Mouse (Mus musculus): ENCODE measurements around the gene 6430628N08Rik. TPM values are rescaled to one million over a fixed set of nuclear protein-coding genes. Genes with fewer than 3 reads are reported as not detected.
A peak's percentile ranks its signal among the peaks of the same experiment; 100 is the strongest.

Gene 6430628N08Rik
- total RNA-seq (2021): not detected
- long read RNA-seq: 0 reads

DNA sequence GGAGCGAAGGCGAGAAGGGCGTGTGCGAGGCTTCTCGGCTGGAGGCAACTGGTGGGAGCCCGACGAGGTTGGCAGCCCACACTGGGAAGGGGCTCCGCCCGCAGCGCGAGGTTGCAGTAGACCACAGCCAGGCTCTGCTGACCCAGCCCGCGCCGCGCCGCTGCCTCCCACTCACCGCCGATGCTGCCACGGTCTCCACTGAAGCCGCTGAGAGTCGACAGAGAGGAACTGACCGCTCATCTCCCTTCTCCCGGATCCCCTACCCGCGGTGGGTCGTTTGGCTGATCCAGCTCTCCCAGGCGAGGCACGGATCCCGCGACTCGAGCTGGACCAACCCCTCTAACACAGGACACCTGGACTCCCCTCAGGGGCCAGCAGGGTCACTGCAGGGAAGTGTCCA, at the start of gene 6430628N08Rik:
TSS of gene 6430628N08Rik (plus strand) at position 113 of the 400 bp plus-strand sequence.
- no peak for DNase-seq (ENCODE audit: low spot score in 2 of 2)

DNA sequence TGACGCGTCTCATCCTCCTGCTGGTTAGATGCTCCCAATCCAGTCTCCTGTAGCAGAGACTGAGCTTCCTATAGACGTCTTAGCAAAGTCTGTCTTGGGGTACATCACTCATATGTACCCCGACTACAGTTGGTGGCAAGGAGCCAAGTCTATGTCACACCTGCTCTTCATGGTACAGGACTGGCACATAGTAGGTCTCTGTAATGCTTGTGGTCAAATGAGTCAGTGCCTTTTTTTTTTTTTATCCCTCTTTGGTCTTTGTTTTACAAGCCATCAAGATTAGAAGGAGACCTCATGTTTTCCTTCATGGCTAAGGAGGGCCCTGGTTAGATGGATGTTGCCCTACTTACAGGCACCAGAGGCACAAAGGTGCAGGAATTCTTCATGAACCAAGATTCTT, 49.6 kb upstream of the 6430628N08Rik start:
- DNase-seq (ENCODE audit: low spot score in 2 of 2): no peak

DNA sequence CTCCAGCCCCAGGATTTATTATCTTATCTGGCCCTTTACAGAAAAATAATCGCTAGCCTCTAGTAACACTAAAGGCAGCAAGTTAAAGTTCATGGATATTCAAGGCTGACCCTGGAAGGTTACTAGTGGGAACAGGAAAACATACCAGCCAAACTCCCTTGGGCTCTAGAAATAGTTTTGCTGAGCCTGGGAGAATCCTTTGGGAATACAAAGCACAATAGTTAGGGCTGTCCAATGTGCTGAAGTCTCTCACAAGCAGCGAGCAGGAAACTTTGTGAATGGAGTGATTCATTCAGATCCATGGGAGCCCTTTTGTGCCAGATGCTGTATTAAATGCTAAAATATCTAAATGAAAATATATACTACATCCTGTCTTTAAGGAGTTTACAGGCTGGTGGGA, 43.8 kb upstream of the 6430628N08Rik start:
- DNase-seq (ENCODE audit: low spot score in 2 of 2): no peak

DNA sequence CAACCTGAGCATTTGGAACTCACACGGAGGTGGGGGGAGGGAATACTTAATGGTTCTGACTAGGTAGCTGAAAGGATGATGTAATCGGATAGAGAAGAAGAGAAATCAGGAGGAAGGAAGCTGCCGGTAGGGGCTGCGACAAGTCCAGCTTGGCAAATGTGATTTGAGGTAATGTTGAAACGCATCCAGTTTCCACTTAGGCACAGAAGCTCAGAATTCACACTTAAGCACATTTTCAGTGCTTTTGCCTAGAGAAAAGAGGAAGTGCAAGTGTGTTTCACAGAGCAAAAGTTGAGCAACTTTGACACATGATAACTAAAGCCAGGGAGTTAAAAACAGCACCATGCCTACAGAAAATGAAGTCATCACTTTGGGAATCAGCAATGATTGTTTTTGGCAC, 43.1 kb upstream of the 6430628N08Rik start:
- DNase-seq (ENCODE audit: low spot score in 2 of 2): no peak

DNA sequence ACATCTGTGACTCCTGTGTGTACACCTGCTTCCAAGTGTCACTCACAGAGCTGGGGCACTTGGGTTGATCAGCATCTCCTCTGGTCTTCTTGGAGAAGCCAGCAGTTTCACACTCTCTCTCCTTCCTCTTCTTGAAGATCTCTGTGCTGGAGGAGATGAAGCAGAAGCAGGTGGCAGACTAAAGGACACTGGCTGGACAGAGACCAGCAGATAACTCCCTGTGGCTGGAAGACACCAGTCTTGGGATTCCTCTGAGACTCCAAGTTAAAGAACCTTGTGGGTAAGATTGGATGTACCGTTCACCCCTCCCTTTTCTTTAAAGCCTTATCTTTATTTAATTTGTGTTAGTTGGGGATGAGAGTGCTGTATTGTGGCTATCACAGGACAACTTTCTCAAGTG, 42.4 kb upstream of the 6430628N08Rik start:
- no peak for DNase-seq (ENCODE audit: low spot score in 2 of 2)

DNA sequence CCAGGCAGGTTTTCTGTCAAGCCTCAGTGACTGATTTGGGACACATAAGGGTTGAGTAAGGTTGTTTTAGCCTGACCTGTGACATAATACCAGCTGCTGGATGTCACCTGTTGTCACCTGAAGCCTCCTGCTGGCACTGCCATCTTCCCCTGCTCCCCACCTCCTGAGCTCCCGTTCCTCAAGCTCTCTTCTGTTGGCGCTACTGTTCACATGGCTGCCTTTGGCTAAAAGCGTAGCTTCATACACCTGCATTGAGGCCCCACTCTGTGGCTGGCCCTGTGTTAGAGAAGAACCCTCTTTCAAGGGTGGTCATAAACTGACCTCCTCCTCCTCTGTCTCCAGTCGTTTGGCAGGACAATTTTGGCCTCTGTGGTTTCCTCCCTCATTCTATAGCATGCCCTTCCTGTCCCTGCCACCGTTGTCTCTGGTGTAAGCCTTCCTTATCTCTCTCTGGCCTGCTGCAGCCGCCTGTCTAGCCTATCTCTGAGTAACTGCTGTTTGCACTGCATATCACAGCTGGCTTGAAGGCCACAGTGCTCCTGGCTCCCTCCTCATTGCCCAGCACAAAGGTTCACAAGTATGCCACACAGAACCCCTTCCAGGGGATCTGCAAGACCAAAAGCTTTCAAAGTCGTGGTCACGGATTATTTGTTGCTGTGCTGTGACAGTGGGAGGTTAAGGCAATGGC, 41.3 kb upstream of the 6430628N08Rik start:
- DNase-seq (ENCODE audit: low spot score in 2 of 2): no peak

DNA sequence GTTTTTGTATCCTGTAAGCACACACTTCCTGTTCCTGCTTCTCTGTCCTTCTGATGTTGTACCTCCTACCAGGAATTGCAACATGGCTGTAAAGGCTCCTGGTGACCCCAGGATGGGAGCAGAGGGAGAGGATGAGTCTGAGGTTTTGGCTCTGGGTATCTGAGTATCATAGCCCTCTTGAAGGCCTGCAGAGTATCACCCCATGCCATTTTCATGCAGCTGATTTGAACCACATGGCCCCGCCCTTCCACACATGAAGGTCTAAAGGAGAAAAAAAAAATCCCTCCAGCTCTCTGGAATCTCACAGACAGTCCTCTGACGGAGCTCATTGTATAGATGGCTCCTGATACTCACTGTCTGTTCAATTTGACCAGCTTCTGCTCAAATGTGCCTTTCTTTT, 40.4 kb upstream of the 6430628N08Rik start:
- no peak for DNase-seq (ENCODE audit: low spot score in 2 of 2)

DNA sequence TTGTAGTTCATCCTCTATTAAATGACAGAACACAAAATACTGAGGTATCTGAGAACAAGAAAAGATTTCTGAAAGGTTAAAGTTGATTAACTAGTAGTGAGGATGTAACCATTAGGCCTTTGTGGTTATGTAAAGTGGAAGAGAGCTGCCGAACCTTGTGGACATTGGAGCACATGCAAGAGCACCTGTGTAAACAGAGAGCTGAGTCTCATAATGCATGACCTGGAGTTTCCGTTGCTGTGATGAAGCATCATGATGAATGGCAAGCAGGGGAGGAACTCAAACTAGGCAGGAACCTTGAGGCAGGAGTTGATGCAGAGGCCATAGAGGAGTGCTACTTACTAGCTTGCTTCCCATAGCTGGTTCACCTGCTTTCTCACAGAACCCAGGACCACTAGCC, 39.8 kb upstream of the 6430628N08Rik start:
- no peak for DNase-seq (ENCODE audit: low spot score in 2 of 2)

DNA sequence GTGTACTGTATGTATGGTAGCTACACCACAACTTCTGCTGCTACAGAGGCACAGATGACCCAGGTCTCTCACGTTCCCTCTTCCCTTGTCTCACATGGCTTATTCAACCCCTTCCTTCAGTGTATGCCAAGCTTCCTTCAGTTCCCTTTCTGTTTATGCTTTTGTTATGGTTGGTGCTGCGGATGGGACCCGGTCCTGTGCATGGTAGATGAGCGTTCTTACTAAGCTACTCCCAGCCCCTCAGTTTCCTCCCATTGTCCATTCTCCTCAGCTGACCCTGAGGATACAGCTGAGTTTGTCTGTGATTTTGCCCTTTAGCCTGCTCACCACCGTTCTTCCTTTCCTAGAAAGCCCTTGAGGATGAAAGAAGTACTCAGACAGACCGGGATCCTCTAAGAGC, 38.9 kb upstream of the 6430628N08Rik start:
- DNase-seq (ENCODE audit: low spot score in 2 of 2): no peak

DNA sequence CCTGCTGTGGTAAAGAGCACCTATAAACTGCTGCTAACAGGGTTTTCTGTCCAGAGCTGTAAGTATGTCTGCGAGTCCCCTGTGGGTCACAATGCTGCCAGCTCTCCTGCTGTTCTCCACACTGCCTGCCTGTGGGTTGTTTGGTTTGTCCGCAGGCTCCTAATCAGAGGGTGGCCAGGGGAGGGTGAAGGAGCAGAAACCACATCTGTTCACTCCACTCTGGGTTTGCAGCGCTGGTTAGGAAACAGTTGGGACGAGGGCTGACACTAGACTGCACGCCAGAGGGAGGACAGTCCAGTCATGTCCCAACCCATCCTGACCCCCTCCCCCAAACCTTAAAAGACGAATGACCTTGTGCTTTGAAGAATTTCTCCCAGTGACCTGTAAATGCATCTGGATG, 35.4 kb upstream of the 6430628N08Rik start:
- DNase-seq (ENCODE audit: low spot score in 2 of 2): no peak

DNA sequence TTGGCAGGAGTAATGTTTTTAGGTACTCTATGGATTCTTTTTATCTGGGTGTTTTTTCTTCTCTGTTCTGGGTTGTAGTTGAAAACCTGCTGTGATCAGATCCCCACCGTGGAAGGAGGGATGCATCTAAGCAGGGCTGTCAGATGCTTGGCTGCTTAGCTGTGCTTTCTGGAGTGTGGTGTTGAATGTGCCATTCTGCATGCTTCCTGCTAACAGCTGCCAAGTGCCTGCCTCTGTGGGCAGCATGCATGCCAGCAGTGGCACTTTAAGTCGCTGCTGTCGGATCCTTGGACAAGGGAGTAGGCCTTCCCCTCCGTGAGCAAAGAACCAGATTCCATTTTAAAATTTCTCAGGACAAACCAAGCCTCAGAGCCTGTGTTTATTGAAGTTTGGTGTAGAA, 34.9 kb upstream of the 6430628N08Rik start:
- no peak for DNase-seq (ENCODE audit: low spot score in 2 of 2)

DNA sequence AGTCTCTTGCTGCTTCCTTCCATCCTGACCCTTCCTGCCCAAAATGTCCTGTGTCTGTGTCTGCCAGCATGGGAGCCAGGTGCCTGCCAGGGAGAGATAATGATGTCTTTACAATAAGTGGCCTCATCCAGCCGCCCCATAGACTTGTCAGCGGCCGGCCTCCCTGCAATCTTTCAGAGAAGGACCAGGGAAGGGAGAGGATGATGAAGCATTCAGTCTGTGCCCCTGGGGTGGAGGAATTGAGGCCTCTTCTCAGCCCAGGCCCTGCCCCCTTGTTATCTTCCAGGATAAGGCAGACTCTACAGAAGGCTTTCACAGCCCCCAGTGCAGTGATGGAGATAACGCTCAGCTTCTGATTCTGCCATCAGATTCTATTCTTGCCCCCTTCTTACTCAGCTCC, 34.2 kb upstream of the 6430628N08Rik start:
- DNase-seq (ENCODE audit: low spot score in 2 of 2): no peak

DNA sequence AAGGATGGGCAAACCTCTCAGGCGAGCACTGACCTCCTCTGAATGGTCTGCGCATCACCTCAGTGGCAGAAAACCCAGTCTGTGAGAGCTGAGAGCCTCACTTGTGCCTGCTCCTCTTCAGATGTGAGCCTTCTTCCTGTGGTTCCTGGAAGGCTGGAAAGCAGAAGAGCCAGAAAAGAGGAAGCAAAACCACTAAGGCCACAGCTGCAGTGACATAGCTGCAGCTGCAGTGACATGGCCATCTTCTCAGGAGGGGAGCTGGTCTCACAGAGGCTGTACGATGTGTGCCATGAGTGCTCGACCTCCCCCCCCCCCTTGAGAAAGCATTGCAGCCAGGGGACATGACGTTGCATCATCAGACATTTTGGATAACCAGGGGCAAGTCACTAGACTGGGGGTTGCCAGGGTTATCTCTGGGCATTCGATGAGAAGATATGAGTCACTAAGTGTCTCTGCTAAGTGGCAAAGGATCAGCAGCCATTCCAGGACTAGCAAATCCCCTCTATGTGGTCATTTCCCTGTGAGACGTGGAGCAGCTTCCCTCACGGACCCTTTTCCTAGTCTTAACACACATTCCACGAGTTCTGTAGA, 33.1 kb upstream of the 6430628N08Rik start:
- DNase-seq (ENCODE audit: low spot score in 2 of 2): no peak

DNA sequence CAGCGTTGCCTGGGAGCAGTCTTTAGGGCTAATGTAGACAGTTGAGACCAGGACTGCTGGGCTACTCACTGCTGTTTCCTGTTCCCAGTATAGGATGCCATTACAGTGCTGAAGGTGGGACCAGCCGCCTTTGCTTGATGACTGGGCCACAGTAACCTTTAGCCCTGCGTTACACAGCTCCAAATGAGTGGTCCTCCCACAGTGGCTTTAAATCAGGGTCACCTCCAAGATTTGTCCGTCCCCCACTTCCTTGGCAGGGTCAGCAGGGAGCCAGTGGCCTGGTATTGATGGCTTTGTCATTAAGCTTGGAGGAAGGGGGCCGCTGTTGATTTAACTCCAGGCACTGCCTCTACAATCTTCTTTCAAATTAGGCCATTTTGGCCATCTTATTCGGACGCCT, 27.1 kb upstream of the 6430628N08Rik start:
- DNase-seq (ENCODE audit: low spot score in 2 of 2): no peak

DNA sequence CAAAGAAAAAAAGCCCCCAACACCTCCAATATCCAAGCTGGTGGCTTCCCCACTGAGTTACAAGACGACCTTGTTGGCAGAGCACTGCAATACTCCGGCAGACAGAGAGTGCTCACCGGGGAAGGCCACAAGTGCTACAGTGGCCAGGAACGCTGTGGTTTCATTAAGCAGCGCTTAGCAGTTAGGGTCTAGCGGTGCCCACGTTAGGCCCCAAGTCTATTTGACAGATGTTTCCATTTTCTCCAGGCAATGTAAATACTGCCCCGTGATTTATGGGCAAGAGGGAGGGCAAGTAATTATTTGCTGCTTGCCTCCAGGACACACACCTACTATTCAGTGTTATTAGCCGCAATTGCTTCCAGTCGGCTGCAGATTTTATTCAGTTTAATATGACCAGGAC, 26.6 kb upstream of the 6430628N08Rik start:
- DNase-seq (ENCODE audit: low spot score in 2 of 2): no peak

DNA sequence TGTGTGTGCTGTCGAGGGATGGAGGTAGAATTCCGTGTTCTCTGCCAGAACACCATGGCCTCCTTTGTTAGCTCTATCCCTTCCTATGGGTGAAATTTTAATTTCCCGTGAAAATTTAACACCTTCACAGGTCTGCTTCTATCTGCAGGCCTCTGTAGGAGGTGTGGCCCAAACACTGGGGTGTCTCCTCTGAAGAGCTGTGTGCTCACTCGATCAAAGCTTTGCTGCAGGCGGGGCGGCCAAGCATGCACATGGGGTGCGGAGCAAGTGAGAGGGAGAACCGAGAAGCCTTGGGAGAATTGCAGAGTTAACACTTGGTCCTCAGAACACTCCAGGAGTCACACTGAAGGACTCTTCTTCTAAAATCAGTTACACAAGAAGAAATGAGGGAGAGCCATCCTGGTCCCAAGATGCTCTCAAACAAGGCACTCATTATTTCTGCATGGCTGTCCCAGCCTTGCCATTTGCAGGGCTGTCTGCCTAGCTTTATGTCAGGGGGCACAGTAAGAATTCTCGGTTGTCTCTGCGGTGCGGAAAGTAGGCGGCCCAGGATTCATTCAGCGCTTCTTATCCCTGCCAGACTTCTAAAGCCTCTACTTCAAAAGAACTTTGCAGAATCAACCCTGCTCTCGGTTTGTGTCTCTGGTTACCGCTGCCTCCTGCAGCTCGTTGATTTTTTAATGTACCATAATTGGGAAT, 20.8 kb upstream of the 6430628N08Rik start:
- DNase-seq (ENCODE audit: low spot score in 2 of 2): no peak

DNA sequence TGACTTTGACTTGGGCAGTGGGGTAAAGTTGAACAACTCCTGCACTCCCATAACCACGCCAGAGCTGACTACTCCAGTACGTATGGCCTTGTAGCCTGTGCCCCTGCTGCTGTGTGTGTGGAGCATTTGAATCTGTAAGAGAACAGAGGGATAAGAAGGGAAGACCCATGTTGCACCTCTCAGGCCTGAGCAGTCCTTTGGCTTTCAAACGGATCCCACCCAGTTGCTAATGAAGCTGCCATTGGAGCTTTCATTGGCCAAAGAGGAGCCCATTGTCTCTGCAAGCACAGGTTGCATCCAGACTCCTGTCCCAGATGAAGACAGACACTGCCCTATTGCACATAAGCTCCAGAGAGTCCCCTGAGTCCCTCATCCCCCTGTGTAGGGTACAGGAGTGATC, 17.2 kb upstream of the 6430628N08Rik start:
- DNase-seq (ENCODE audit: low spot score in 2 of 2): no peak

DNA sequence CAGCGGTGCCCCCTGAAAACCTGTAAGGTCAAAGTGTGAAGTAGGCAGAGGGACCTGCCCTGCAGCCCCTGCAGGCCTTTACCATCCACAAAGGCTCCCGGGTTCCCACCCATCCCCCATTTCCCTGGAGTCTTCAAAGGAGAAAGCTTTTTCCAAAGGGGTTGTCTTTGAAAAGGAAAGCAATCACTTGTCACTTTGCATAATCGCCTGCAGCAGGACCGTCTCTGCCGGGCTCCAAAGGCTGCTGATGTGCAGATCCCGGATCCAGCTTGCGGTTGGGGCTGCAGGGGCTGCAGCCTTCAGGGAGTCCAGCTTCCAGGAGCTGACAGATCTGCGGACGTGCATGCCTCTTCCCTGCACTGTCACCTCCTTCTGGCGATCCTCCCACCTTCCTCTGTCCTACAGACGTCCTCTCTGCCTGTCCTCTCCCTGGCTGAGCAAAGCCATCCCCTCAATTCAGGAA, 12.2 kb upstream of the 6430628N08Rik start:
- DNase-seq (ENCODE audit: low spot score in 2 of 2): no peak

DNA sequence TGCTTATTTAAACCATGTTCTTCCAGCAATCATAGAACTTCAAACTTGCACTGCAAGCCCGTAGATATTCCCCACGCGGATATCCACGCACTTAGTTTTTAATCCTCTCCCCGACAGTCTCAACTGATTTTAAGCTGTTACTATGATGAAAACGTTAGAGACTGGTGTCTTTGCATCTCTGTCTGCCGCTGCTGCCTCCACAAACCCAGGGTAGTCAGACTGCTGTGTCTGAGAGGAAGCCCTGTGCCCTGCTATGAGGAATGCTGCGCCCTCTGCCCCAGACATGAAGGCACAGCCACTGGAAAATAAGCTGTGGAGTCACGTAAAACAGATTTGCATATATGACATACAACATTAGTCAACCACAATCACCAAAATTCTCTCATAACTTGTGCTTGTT, 11.6 kb upstream of the 6430628N08Rik start:
- DNase-seq (ENCODE audit: low spot score in 2 of 2): no peak

DNA sequence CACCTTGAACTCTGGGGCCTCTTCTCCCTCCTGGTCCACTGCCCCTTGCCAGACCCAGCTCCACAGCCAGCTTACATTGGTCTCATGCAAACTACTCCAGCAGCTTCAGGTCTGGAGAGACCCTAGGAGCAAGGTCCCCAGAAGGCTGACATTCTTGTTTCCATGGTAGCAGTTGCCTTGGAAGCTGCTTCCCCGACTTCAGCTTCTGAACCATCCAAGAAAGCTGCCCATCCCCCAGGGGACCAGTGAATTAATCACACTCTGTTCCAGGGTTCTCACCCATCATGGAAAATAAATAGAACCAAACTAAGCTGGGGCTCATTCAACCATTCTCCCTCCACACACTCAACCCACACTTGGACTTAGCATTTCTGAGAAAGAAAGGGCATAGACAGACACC, 9.3 kb upstream of the 6430628N08Rik start:
- peak; percentile 30 to 49 for DNase-seq (ENCODE audit: low spot score in 2 of 2)

DNA sequence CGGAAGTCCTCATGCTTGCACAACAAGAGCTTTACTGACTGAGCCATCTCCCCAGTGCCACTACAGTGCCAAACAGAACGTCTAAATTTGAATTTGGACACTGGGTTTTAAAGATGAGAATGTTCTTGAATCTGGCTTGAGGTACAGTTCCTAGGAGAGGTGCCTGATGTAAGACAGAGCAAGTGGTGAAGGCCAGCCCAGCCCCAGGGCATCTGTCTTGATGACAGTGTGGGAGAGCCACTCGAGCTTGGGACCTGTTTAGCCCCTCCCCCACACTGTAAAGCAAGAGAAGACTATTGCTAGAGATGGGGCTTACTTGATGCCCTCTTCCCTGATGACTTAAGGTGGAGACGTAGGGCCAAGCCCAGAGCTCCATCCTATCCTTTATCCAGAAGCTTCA, 8.3 kb upstream of the 6430628N08Rik start:
- DNase-seq (ENCODE audit: low spot score in 2 of 2): no peak

DNA sequence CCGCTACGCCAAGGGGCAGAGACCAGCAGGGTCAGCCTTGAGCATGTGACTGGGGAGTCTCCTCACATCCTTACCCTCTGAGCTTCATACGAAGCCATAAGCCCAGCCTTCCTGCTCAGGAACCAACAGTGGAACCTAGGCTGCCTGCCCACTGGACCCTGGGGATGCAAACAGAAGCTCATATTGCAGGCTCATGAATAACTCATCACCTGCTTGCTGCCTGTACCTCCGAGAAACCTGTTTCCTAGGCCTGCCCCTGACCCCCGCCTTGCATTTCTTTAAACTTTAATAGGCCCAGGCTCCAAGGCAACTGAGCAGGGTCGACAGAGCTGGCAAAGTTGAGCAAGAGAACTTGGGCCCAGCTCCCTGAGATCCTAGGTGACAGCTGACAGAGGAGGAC, 6.4 kb upstream of the 6430628N08Rik start, which contains the start of gene Kncn:
TSS of gene Kncn (plus strand) at position 379 of the 400 bp plus-strand sequence.
- DNase-seq (ENCODE audit: low spot score in 2 of 2): no peak

Data from layer of hippocampus, postnatal 10 days (tissue).